Mouse (Mus musculus): Measurements from ENCODE around the gene Samd13. TPM values are rescaled to one million over a fixed set of nuclear protein-coding genes. Genes with fewer than 3 reads are reported as not detected.

Samd13 gene
- polyA plus RNA-seq, 1 experiment: 0.31 TPM

Other genes starting within 250 kb of the Samd13 start
- 1.9 and 2.2 TPM in 2 replicates for gene Ctbs, start 235.8 kb downstream of the Samd13 start, polyA plus RNA-seq (2012; rRNA removed)
- gene Spata1, start 185.8 kb downstream of the Samd13 start, polyA plus RNA-seq (2012; rRNA removed): 0.35 and 0.44 TPM in 2 replicates
- gene Gng5, start 185.8 kb downstream of the Samd13 start, polyA plus RNA-seq (2012; rRNA removed): 505 and 578 TPM in 2 replicates
- gene Rpf1, start 164.2 kb downstream of the Samd13 start, polyA plus RNA-seq (2012; rRNA removed): 9.0 and 9.8 TPM in 2 replicates
- gene Uox, start 115.2 kb downstream of the Samd13 start, polyA plus RNA-seq (2012; rRNA removed): 0.11 and 0.23 TPM in 2 replicates
- not detected in 2 replicates for gene Dnase2b, start 70.0 kb downstream of the Samd13 start, polyA plus RNA-seq (2012; rRNA removed)
- gene 4930503B20Rik, start 34.3 kb downstream of the Samd13 start, polyA plus RNA-seq (2012; rRNA removed): not detected in 2 replicates
- gene Prkacb, start 127.4 kb upstream of the Samd13 start, polyA plus RNA-seq (2012; rRNA removed): 10.1 and 11.6 TPM in 2 replicates
- 1.4 and 2.2 TPM in 2 replicates for gene Ttll7, start 166.8 kb upstream of the Samd13 start, polyA plus RNA-seq (2012; rRNA removed)